Mouse (Mus musculus) limb, embryonic 15.5 days (tissue): ENCODE data around the gene Fndc3a. TPM values are rescaled to one million over a fixed set of nuclear protein-coding genes. Genes with fewer than 3 reads are reported as not detected.

ENCODE experiments used
- ATAC-seq: fragments of 200-750 bp; cut with Nextera tagmentation; 2 replicates; pipeline ENCODE4 v1.8.0; 2017; ENCODE audit warnings: low read depth, moderate TSS enrichment; ENCODE audit not compliant: insufficient number of reproducible peaks, low FRiP score, low TSS enrichment
- H3K27ac ChIP-seq: fragments of 300-500 bp; sonication (generic); 2 replicates; pipeline ENCODE4 v1.5.1; 2015; ENCODE audit warnings: moderate library complexity, mild to moderate bottlenecking, inconsistent platforms
- H3K27me3 ChIP-seq: fragments of 300-500 bp; sonication (generic); 2 replicates; pipeline ENCODE4 v1.6.1; 2015; ENCODE audit warnings: inconsistent platforms
- H3K36me3 ChIP-seq: fragments of 300-500 bp; sonication (generic); 2 replicates; pipeline ENCODE4 v1.6.1; 2015; ENCODE audit warnings: inconsistent platforms
- H3K4me1 ChIP-seq: fragments of 300-500 bp; sonication (generic); 2 replicates; pipeline ENCODE4 v1.6.1; 2015; ENCODE audit warnings: inconsistent platforms
- H3K4me2 ChIP-seq: fragments of 300-500 bp; sonication (generic); 2 replicates; pipeline ENCODE4 v1.6.1; 2015; ENCODE audit warnings: mild to moderate bottlenecking, inconsistent platforms
- H3K4me3 ChIP-seq: fragments of 300-500 bp; sonication (generic); 2 replicates; pipeline ENCODE4 v1.5.1; 2015; ENCODE audit warnings: mild to moderate bottlenecking, inconsistent platforms
- H3K9ac ChIP-seq: fragments of 300-500 bp; sonication (generic); 2 replicates; pipeline ENCODE4 v1.6.1; 2015; ENCODE audit warnings: inconsistent platforms
- H3K9me3 ChIP-seq: fragments of 300-500 bp; sonication (generic); 2 replicates; pipeline ENCODE4 v1.6.1; 2016; ENCODE audit warnings: inconsistent platforms
- WGBS: fragments of 180-500 bp; shearing (Covaris S2); methylation state at CpG from one replicate; pipeline ENCODE4 v1.1.7; 2015; 5-methylcytosine and 5-hydroxymethylcytosine counted together
- polyA plus RNA-seq: library from polyadenylated mRNA; unstranded; fragments of >200 nt; fragmentation: Nextera tagmentation; extraction: Ambion mirVana; gene quantifications from 2 replicates; pipeline ENCODE4 v1.2.1, GENCODE M21; 2015

The Fndc3a gene
- polyA plus RNA-seq, 1 experiment from 2014 or later, result 43.6 TPM

DNA sequence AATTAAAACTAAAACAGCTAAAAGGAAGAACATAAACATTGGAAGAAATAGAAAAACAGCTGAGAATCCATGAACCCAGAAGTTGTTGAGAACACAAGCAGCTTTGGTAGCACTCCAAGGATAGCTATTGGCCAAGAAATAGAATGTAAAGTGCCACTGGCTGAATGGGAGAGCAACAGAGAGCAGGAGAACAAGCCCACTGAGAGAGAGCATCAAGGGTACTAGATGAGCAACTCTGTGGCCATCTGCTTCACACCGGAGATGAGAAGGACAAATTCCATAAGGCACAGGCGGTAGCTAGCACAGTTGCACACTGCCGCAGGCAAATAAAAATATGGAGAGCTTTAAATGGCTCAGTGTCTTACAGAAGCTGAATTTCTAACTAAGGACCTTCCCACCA, 219.4 kb downstream of the Fndc3a start:
- no peak for ATAC-seq
- 86% methylated on average over 3 of the region's 3 CpGs for WGBS
- Histone ChIP-seq H3K36me3 (no peaks in the 10 kb centered on the region), H3K4me1 (no peaks in the 10 kb centered on the region), H3K27me3 (no peaks in the 10 kb centered on the region), H3K27ac (no peak overlapping the region), H3K9ac (no peak overlapping the region), H3K4me3 (no peak overlapping the region), H3K9me3 (no peaks in the 10 kb centered on the region), H3K4me2 (no peak overlapping the region)

Other genes with a start within 250 kb of the Fndc3a start
- gene Gm9195, start 218.2 kb downstream of the Fndc3a start, polyA plus RNA-seq, result not detected in 2 replicates